Mouse (Mus musculus) CD4-positive, CD25-positive, alpha-beta regulatory T cell, adult 4 months (primary cell): Measurements from ENCODE around the gene Vmn2r81. TPM values are rescaled to one million over a fixed set of nuclear protein-coding genes. Genes with fewer than 3 reads are reported as not detected.
"Not testable (repeated sequence)": the region's sequence is repeated elsewhere in the genome, so short reads cannot be mapped to it uniquely, and the experiment has no call there.

Source experiments
- ATAC-seq: one replicate; pipeline ENCODE4 v1.8.0; 2017
- polyA plus RNA-seq, 2 experiments: library from polyadenylated mRNA; unstranded; fragments of 100-300 nt; shearing (Covaris generic); gene quantifications; one replicate each; pipeline ENCODE4 v1.2.1; 2017

Gene Vmn2r81
- polyA plus RNA-seq, result under 1 TPM in 1 of 2 experiments, not detected in 1; 0.09 TPM

DNA sequence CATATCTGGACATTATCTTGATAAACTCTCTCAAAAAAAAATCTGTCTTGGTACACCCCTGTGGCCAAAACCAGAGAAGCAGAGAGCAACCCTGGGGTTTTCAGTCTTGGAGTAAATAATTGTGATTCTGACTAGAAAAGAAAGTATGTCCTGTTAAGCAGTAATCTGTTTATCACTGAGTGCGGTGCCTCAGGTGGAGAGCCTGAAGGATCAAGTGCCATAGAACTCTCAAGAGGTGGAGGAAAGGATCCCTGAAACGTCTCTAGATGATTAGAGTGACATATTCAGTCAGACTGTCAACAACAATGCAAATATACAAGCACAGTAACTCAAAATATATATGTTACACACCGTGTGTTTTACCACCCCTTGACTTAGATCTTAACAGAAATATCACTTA lies at the start of gene Vmn2r81:
Gene Vmn2r81 (plus strand): TSS at position 301 of the 400 bp plus-strand sequence.
- ATAC-seq, result not testable (repeated sequence)

DNA sequence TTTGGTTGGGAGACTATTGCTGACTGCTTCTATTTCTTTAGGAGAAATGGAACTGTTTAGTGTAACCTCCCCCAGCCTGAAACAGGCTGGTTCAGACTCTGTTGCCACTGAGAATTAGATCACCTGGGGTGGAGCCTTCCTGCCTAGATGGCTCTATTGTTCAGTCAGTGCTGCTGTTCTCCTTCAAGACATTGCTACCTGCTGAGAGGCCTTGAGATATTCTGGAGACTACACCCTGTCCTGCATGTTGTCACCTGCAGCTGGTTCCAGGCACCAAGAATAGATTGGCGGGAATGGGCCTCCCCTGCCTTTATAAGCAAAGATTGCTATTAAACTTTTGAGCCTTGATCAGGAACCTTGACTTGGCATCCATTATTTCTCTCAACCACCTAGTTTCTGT lies 47.5 kb upstream of the Vmn2r81 start:
- not testable (repeated sequence) for ATAC-seq

DNA sequence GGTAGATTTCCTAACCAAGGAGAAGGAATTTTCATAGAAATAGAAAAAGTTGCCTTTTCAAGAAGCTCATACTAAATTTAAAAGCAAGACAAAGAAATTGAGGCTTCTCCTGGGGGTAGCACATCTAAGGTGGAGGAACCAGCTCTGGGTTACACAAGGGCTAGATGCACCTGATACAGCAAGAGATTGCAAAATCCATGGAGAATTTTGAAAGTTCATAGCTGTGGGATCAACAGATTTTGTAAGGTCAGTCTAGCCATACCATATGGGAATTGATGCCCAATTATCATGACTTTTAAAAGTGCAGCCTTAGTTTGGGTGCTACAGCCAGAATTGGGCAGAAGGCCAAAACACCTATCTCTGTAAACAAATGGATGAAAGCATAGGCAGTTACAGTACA lies 27.1 kb upstream of the Vmn2r81 start:
- no peak for ATAC-seq

DNA sequence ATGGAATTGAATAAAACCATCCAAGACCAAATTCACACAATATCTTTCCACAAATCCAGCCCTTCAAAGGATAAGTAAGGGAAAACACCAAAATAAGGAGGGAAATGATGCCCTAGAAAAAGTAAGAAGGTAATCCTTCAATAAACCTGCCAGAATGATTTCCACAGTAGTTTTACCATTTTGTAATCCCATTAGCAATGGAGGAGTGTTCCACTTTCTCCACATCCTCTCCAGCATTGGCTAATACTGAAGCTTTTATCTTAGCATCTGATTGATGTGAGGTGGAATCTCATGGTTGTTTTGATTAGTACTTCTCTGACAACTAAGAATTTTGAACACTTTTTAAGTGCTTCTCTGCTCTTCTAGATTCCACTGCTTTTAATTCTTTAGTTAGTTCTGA lies 25.9 kb upstream of the Vmn2r81 start:
- ATAC-seq, result no peak

DNA sequence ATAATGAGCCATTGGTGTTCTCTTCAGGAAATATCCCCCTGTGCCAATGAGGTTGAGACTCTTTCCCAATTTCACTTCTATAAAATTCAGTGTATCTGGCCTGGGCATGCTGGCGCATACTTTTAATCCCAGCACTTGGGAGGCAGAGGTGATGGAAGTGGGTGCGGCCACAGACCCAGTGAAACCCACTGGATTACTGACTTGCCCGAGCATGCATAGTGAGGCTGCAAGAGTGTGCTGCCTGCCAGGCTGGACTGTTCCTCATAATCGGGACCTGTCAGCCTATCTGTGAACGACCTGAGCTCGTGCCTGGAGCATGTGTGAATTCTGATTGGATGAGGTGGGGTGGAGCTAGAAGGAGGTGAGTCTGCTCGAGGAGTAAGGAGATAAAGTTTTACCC lies 25.3 kb upstream of the Vmn2r81 start:
- no peak for ATAC-seq

DNA sequence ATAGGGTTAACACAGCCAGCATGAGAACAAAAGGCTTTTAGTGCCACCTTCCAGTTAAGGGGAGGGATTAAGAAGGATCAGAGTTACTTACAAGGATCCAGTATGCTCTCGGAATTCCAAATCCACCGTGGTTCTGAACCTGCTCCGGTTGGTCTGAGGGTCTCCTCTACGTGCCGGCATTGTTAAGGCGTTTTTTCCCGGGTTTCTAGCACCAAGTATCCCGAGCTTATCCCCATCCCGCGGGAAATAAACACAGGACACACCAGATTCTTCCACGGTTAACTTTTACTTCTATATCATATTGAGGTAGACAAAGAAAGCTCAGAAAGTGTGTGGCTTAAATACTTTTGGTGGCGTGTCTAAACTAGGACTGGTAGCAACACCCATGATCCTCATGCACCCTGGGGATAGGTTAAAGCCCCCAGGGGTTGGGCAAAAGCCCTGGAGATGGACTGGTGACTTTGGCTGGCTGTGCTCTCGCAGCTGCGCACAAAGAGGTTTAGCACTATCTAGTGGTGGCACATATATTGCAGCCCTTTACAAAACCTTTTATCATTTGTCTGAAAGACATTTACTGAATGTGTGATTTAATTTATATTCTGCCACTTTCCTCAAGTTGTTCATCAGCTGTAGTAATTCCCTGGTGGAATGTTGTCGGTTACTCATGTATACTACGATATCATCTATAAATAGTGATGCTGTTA lies 74.7 kb downstream of the Vmn2r81 start:
- ATAC-seq, result not testable (repeated sequence)

DNA sequence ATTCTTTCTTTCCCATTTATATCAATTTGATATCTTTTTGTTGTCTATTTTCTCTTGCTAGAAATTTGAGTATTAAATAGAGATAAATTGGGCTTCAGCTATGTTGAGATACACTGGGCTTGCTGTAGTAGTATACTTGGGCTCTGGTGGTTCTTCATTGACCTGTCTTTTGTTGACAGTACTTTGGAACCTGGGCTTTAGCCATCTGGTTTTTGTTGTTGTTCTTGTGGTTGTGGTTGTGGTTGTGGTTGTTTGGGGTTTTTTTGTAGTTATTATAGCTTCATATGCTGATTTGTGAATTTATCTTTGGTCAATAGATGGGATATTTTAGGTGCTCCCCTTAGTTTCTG lies 75.2 kb downstream of the Vmn2r81 start:
- no peak for ATAC-seq

Other genes starting within 250 kb of the Vmn2r81 start
- gene Olfr1351, start 235.2 kb upstream of the Vmn2r81 start, polyA plus RNA-seq, result not detected
- under 1 TPM in 1 of 2 experiments, not detected in 1; 0.42 TPM for gene Olfr57, start 219.0 kb upstream of the Vmn2r81 start, polyA plus RNA-seq
- gene 2610008E11Rik, start 150.1 kb upstream of the Vmn2r81 start, polyA plus RNA-seq, result 10 to 100 TPM; 17.9 to 20.3 TPM
- not detected for gene Vmn2r80, start 98.9 kb upstream of the Vmn2r81 start, polyA plus RNA-seq
- not detected for gene Vmn2r82, start 108.8 kb downstream of the Vmn2r81 start, polyA plus RNA-seq
- not detected for gene Vmn2r83, start 221.0 kb downstream of the Vmn2r81 start, polyA plus RNA-seq